Mouse (Mus musculus) urinary bladder, adult 18-20 months (tissue): ENCODE results near the gene 2310057M21Rik.
"Not testable (repeated sequence)": the region's sequence is repeated elsewhere in the genome, so short reads cannot be mapped to it uniquely, and the experiment has no call there.

Source experiments
- DNase-seq, 2 experiments: peaks; one replicate each; pipeline ENCODE4 v3.0.0; 2022; ENCODE audit warnings: low spot score in 2 of 2, mixed read lengths in 2 of 2

2310057M21Rik gene

GRCm38 (mm10) chr7:131362615-131363300, at the start of gene 2310057M21Rik:
TSS of gene 2310057M21Rik (minus strand) at chr7:131362759.
- DNase-seq = peak; percentile 81 to 92

GRCm38 (mm10) chr7:131411941-131412270, 49.3 kb upstream of the 2310057M21Rik start:
- no peak for DNase-seq

- DNase-seq = peak in 1 of 2 experiments; percentile 9
Measured at GRCm38 (mm10) chr7:131411221-131411940, 48.8 kb upstream of the 2310057M21Rik start.

GRCm38 (mm10) chr7:131410416-131411058, 48.0 kb upstream of the 2310057M21Rik start, which contains the start of the genes Ikzf5 and Acadsb:
TSS of gene Ikzf5 (minus strand) at chr7:131410521.
TSS of gene Acadsb (plus strand) at chr7:131410601.
- DNase-seq = peak; percentile 99 to 100

DNA sequence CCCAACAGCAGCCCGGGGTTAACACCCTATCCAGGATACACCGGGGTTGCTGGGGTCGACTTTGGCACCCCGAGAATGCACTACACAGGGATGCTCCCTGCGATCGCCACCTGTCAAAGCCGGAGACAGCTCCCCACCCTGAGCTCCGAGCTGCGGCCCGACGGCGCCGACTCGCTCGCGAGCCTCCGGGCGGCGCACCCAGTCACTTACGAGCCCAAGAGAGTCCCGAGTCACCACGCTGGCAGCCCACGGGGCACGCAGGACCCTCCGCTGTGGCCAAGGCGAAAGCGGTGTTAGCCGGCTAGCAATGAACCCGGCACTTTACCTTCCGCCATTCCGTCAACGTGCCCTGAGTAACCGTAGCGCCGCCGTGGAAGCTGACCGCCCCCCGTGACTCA, 47.4 kb upstream of the 2310057M21Rik start:
- DNase-seq = no peak

DNA sequence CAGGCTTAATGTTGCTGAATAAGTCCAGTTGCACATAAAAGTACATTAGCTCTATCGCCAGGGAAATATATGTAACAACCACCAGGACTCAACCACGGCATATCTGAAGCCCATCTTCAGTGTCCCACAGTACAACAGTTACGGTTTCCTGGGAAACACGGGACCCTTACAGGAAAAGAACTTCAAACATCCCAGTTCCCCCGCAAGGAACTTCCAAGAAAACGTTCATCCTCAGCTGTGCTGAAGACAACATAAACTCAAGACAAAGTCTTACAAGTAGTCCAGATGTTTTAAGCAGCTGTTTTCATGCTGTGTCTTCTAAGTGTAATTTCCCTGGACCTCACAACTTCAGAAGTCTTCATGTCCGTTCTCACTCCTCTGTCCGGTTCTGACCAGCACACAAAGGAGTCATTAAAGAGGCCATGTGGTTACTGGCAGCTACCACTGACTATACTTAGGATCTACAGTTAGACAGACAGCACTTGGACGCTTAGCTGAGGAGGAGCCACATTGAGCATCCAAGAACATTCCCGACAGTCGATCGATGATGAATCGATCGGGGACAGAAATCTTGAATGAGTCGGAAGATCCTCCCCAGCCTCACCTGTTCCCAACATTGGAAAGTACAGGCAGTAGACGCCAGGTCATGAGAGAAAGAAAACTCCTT, 46.9 kb upstream of the 2310057M21Rik start:
- DNase-seq = no peak

DNA sequence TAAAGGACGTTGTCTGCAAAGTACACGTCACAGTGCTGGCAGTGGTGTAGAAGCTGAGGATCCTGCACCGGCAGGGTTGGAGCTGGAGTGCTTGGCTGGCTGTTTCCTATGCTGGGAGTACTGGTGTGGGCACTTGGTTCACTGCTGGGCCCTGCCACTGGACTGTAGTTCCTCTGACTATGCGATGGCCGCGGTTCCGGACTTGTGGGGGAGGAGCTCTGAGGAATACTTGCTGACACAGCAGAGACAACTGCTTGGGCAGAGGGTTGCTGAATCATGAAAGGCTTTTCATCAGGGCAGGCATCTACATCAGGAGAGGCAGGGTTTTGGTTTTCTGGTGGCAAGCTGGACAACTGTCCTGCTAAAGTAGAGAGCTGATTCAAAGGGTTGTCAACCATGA, 29.2 kb upstream of the 2310057M21Rik start:
- not testable (repeated sequence) for DNase-seq

- no peak for DNase-seq
Measured at GRCm38 (mm10) chr7:131371880-131372651, 9.5 kb upstream of the 2310057M21Rik start.

- no peak for DNase-seq
Measured at GRCm38 (mm10) chr7:131371470-131371860, 8.9 kb upstream of the 2310057M21Rik start.

DNA sequence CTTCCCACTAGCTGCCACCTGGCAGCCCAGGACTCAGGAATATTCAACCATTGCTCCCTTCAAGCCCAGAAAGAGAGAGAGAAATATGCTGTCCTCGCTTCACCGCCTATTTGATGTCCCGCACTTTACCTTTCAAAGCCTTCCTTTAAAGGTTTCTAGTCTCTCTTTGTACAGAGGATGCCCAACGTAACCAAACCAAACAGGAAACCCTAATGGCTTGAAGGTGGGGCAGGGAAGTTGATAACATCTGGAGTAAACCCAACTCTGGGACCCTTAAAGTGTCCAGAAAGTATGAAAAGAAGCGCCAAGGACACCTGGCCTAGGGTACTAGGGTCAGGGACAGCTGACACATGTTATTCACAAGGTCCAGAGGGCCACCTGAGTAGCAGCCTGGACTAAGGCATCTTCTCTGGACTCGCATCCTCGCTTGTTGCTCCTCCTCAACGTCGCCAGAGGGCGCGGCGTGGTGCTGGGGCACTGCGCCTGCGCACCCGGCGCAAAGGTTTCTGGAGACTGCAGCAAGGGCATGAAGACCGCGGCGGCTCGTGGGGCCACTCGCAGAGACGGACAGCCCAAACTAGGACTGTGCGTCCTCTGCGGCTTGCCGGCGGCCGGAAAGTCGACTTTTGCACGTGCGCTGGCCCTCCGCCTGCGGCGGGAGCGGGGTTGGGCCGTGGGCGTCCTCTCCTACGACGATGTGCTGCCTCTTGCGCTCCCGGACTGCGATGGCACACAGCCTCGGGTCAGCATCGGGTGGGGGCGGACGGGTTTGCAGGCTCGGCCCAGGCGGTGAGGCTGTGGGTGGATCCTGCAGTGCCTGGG, 8.3 kb upstream of the 2310057M21Rik start, which contains the start of gene Pstk:
Pstk (plus strand) TSS at position 494 of the 822 bp plus-strand sequence.
- peak; percentile 80 to 90 for DNase-seq

DNA sequence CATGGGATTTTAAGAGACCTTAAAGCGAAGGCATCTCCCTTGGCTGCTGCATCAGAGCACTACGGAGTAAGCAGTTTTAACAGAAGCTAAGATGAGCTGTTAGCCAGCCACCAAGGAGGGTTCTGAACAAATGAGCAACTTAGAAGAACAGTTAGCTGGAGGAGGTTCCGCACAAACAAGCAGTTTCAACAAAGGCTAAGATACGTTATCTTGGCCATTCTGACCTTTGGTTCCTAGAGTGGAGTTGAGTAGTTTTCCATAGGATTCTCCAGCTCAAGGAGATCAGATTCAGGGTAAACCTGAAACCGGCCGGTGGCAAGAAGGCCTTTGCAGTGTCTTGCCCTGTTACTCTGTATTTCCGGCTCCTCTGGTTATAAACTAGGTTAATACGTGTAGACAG, 1.6 kb upstream of the 2310057M21Rik start:
- no peak for DNase-seq

DNA sequence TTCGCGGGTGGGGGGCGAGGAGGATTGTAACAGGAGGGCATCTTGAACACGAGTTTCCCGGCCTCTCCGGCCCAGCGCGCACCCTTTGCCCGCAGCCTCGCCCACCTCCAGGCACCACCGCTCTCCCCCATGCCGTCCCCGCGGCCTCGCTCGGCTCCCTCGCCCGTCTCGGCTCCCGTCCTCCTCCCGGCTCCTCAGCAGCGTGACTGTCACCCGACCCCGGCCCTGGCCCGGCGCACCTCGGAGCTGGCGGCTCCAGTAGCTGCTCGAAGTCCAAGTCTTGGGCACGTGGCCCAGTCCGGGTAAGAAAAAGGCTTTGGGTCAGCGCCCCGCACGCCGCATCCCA, 317 bp downstream of the 2310057M21Rik start:
- DNase-seq = no peak

DNA sequence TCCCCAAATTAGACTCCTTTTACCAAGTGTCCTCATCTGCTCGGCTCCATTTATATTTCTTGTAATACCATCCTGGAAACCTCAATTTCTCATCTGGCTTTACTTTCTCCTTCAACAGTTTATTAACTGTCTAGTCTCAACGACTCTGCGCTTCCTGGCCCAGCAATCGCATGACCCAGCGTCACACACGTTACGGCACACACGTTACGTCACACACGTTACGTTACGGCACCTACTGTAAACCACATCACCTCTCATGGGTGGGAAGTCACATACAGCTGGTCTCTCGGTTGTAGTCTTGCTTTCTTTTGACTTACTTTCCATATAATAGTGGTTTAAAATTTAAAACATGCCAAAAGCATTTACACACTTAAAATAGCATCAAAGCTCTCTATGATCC, 6.5 kb downstream of the 2310057M21Rik start:
- DNase-seq = no peak

GRCm38 (mm10) chr7:131345856-131346541, 16.6 kb downstream of the 2310057M21Rik start:
- DNase-seq = no peak

GRCm38 (mm10) chr7:131337502-131338068, 25.0 kb downstream of the 2310057M21Rik start:
- no peak for DNase-seq

DNA sequence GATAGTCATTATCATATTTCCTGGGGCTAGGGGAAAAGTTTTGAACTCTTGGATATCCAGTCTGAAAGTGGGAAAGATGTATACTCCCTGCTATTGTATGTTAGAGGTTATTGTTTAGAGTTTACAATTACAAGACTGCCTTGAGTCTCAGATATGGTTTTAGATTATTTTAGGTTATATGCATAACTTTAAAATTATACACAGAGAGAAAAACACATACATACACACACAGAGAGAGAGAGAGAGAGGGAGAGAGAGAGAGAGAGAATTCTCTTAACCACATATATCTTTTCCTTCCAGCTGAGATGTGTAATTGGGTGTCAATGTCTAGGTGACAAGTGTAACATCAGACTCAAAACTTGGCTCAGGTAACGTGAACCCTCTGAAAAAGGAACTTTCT, 29.0 kb downstream of the 2310057M21Rik start, which contains the start of gene Fam24a:
Fam24a (plus strand) TSS at position 301 of the 400 bp plus-strand sequence.
- DNase-seq = no peak

DNA sequence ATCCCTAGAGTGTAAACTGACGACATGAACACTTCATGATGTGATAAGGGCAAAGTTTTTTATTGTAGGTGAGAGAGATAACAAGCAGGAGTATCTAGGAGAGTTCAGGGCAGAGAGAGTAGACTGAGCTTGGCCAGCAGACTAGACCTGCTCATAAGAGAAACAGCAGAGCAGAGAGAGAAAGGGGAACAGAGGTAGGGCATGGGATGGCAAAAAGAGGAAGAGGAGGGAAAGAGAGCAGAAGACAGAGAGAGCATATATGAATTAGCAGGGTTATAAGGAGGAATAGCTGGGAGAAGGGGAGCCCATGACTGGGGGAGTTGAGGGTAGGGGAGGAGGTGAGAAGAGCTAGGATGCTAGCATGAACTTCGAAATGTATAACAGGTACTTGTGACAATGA, 30.9 kb downstream of the 2310057M21Rik start:
- DNase-seq = no peak

DNA sequence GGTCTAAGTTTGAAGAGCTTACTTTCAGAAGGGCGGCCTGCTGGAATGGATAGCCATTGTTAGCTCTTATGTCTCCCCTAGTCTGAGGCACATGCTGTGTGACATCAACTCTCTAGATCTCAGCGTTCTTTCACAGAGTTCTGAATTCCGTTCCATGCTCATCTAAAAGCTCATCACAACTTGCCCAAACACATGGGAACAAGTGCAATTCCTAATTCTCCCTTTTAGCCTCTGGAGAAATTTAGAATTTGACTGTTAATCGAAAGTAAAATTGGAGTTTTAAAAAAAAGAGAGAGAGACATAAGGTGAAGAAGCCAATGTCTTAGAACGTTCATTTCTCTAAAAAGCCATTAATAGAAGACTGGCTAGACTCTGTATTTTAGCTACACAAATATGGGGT, 33.1 kb downstream of the 2310057M21Rik start, which contains the start of gene Fam24b:
Fam24b (minus strand) TSS at position 101 of the 400 bp plus-strand sequence.
- no peak for DNase-seq

GRCm38 (mm10) chr7:131327054-131327453, 35.5 kb downstream of the 2310057M21Rik start:
- DNase-seq = no peak
